Mouse (Mus musculus) cerebellum, postnatal 4 days (tissue): ENCODE results near the gene AI837181.

Experiments
- DNase-seq, 2 experiments: peaks; one replicate each; pipeline ENCODE4 v3.0.0; 2022; ENCODE audit warnings: low spot score in 2 of 2, mixed read lengths in 1 of 2

The AI837181 gene

DNA sequence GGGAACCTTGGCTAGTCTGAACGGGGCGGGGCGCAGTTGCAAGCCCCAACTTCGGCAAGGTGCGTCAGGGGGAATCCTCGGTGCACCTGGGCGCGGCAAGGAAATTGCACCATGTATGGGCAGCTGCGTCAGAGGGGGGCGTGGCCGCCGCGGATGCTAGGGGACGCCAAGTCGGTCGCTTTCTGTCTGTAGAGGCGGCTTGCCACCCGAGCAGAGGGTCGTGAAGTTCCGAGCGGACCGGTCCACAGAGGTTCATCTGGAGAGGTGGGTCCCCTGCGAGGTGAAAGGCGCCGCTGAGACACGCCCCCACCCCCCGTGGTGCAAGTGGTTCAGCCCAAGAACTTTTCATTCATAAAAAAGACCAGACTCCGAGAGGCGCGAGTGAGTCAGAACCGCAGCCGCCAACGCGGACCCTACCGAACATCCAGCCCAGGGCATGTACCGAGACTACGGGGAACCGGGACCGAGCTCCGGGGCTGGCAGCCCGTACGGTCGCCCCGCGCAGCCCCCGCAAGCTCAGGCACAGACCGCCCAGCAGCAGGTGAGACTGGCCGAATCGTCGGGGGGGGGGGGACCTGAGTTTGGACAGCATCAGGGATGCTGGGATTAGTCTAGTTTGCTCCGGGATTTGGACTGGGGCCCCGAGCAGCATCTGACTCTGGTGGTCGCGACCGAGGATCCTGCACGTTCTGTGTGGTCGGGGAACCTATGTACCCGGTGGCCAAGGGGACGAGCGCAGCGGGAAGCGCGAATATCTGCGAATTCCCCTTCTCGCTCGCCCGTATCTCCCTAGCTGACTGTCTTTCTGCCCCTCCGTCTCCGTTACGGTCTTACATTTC lies 22.8 kb downstream of the AI837181 start, which contains the start of gene Fosl1:
Gene Fosl1, plus strand, starts transcription at position 33 of the 839 bp plus-strand sequence.
- DNase-seq = peak in 1 of 2 experiments; percentile 63

- no peak for DNase-seq
Observed at GRCm38 (mm10) chr19:5448354-5449150, 23.6 kb downstream of the AI837181 start.

GRCm38 (mm10) chr19:5449673-5450072 lies 24.7 kb downstream of the AI837181 start:
- DNase-seq = no peak

GRCm38 (mm10) chr19:5451766-5452165 lies 26.8 kb downstream of the AI837181 start:
- no peak for DNase-seq

GRCm38 (mm10) chr19:5455037-5455436 lies 30.1 kb downstream of the AI837181 start:
- no peak for DNase-seq

DNA sequence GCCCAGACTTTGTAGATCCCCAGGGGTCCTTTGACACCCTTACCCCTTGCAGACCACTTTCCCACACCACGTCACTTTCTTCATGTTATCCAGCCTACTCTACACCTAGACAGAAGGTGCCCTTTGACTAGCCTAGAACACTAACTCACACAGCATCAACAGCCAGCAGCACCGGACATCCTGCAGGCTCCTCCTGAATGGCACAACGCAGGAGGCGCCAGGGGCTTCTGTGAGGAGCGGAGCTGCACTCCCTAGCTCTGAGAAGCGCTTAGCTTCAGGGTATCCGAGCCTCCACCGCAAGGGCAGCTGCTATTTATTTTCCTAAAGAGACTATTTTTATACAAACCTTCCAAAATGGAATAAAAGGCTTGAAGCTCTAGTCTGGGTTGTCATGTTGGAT lies 30.6 kb downstream of the AI837181 start:
- DNase-seq = no peak

- DNase-seq = no peak
Observed at GRCm38 (mm10) chr19:5456241-5456921, 31.4 kb downstream of the AI837181 start.

DNA sequence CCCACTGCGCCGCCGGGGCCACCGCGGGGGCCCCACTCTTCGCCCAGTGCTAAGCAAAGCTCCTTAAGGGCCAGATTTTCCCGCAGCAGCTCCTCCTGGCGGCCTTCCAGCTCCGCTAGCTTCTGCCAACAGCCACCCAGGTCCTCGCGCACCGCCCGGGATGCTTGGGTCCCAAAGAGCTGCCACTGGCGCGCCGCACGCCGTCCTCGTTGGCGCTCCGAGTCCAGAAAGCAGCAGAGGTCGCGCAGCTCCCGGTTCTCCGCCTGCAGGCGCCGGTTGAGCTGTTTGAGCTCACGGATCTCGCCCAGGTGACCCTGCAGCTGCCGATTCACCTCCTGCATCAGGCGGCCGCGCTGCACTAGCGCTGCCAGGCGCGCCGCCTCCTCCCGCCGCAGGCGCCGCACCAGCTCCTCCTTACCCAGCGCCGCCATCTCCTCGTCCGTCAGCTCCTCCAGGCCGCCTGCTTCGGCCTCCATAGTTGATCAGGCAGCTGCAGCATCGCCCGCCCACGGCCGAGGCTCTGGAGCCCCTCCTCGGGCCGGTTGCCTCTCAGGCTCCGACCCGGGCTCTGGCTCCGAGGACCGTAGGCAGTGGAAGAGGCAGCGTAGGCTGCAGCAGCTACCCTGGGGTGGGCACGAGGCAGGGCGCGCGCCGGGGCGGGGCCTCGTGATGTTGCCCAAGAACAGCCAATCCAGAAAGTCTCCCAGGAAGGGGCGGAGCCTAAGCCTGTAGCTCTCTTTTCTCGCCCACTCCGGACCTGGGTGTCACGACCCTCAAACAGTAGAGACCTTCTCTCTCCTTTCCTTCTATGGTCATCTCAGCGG lies 32.2 kb downstream of the AI837181 start:
- peak; percentile 86 to 95 for DNase-seq

GRCm38 (mm10) chr19:5457746-5458442 lies 33.0 kb downstream of the AI837181 start, which contains the start of gene Ccdc85b:
Gene Ccdc85b (minus strand): TSS chr19:5457894.
- DNase-seq = no peak

DNA sequence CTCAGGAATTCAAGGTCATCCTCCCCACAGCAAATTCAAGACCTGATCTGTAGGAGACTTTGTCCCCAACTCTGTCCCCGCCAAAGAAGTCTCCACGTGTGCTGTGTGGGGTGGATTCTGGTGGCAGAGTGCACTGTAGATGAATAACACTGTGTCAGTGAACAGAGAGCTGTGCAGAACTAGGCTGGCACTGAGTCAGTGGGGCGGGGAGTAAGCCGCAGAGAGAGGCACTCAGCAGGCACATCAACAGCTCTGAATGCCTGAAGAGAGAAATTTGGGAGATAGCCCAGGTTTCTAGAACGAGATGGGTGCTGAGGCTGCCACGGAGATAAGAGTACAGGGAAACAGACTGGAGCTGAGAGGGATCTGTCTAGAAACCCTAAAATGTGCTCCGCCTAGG lies 34.1 kb downstream of the AI837181 start:
- no peak for DNase-seq

- no peak for DNase-seq
Observed at GRCm38 (mm10) chr19:5459896-5460295, 35.0 kb downstream of the AI837181 start.

GRCm38 (mm10) chr19:5460465-5460911 lies 35.5 kb downstream of the AI837181 start, which contains the start of gene Fibp:
Gene Fibp (plus strand): TSS chr19:5460615.
- peak; percentile 83 to 87 for DNase-seq

GRCm38 (mm10) chr19:5461411-5461810 lies 36.5 kb downstream of the AI837181 start:
- DNase-seq = no peak

DNA sequence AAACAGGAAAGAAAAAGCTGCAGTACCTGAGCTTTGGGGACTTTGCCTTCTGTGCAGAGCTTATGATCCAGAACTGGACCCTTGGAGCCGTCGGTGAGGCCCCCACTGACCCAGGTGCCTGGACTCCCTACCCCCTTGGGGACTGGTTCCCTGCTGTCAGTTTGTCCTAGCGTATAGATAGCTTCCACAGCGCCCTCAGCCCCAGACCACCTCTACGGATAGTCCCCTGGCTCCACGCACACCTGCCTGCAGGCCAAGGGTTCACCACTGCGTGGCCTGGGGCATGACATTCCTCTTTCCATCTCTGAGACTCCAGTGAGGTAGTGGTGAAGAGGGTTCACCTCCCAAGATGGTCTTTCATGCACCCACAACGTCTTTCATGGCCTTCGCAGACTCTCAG lies 38.3 kb downstream of the AI837181 start:
- no peak for DNase-seq

DNA sequence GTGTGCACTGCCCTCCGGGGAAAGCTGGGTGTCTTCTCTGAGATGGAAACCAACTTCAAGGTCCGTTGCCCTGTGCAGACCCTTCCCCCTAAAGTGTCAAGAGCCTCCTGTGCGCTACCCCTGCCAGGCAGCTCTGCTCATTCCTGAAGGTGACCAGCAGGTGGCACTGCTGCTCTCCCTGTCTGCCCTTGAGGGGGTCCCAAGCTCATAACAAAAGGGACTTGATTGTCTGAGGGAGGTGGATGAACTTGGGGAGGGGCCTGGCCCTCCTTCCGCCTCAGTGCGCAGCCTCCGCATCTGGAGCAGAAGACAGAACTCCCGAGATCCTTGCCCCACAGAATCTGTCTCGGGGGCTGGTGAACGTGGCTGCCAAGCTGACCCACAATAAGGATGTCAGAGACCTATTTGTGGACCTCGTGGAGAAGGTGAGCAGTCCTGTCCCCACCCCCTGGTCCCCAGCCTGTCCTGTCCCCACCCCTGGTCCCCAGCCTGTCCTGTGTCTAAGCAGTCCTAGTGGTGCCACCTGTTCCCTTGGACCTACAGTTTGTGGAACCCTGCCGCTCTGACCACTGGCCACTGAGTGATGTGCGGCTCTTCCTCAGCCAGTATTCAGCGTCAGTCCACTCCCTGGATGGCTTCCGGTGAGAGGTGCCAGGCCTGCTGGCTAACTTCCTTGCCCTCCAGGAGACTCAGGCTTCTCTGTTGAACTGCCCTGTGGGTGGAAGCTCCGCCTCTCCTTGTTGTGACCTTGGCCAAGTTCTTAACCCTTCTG lies 39.0 kb downstream of the AI837181 start:
- DNase-seq = peak in 1 of 2 experiments; percentile 76

DNA sequence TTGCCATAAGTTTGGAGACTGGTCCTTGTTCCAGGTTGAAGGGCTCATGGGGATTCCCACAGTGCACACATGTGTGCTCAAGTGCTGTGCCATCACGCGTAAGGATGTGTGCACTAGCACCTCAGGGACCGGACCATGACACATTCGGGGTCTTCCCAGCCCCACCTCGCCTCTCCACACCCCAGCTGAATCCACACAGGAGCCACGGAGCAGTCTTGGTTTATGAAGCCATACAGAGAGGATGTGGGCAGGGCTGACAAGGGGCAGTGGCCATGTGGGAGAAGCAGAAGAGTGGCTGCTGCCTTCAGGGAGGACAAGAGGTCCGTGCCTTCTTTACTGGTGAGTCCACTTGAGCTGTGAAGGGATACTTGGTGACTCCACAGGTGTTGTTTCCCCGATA lies 40.1 kb downstream of the AI837181 start:
- DNase-seq = no peak

DNA sequence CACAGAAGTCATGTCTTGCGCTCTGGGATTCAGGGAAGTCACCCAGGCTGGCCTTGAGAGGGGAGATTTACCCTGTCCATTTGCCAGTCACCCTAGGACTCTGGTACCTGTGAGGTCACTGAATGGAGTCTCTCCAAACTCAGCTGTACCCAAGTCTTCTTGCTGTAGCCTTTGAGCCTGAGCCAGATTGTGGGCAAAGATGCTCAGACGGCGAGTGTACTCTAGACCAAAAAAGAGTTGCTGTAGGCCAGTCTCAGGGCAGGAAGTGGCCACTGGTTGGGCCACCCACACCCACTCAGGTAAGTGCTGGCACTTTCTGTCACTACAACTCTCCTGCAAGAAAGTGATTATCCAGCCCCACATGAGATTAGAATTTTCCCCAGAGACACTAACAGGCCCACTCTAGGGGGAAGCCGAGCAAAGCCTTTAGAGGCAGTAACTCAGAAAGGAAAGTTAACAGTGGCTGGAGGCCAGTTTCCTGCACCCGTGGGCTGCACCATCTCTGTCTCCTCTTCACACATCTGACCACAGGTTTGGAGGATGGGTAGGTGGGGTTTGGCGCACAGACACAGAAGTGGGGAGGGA lies 42.1 kb downstream of the AI837181 start:
- DNase-seq = no peak

DNA sequence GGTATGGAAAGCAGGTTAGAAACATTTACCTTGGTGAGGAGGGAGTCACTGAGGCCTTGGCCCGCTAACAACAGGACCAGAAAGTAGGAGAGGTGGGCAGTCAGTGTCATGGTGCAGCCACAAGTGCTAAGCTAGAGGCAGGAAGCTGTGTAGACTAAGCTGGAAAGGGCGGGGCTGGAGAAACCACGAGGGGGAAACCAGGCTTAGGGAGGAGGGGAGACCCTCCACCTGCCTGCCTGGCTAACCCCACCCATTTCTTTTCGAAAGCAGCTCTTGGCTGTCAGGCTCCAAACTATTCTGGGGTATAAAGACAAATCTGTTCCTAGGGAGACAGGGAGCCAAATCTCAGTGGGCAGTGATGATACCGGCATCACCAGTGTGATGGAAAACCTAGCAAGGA lies 43.4 kb downstream of the AI837181 start, which contains the start of gene Ctsw:
Gene Ctsw, minus strand, starts transcription at position 134 of the 400 bp plus-strand sequence.
- DNase-seq = no peak

- DNase-seq = no peak
Observed at GRCm38 (mm10) chr19:5471846-5472245, 46.9 kb downstream of the AI837181 start.
